Mouse (Mus musculus): Measurements from ENCODE around the gene Kif17.

- TF ChIP-seq POLR2A (IDR thresholded peaks at IDR 0.05; ENCODE audit: low read depth, low read length), result no peak
- TF ChIP-seq CTCF (IDR thresholded peaks at IDR 0.05; ENCODE audit: extremely low read depth, insufficient read depth, insufficient read length, insufficient replicate concordance), result peak; percentile 78; the same call in 1 of the 2 replicates
Measured at GRCm38 (mm10) chr4:138318509-138319266, 68.5 kb downstream of the Kif17 start.

Data from spleen, adult 2 months (tissue).